Mouse (Mus musculus): ENCODE data around the gene Slc36a2.

Gene Slc36a2

GRCm38 (mm10) chr11:55155070-55155421, 29.8 kb downstream of the Slc36a2 start:
- TF ChIP-seq GATA4 (IDR thresholded peaks at IDR 0.05; ENCODE audit: insufficient replicate concordance, low read length): no peak

GRCm38 (mm10) chr11:55154398-55155069, 30.3 kb downstream of the Slc36a2 start:
- no peak for TF ChIP-seq GATA4 (IDR thresholded peaks at IDR 0.05; ENCODE audit: insufficient replicate concordance, low read length)

GRCm38 (mm10) chr11:55151608-55152007, 33.3 kb downstream of the Slc36a2 start, which contains the start of gene Slc36a3:
Slc36a3 (minus strand) TSS chr11:55151708.
- no peak for TF ChIP-seq GATA4 (IDR thresholded peaks at IDR 0.05; ENCODE audit: insufficient replicate concordance, low read length)

GRCm38 (mm10) chr11:55148461-55148860, 36.4 kb downstream of the Slc36a2 start:
- TF ChIP-seq GATA4 (IDR thresholded peaks at IDR 0.05; ENCODE audit: insufficient replicate concordance, low read length): no peak

GRCm38 (mm10) chr11:55147423-55147822, 37.5 kb downstream of the Slc36a2 start:
- no peak for TF ChIP-seq GATA4 (IDR thresholded peaks at IDR 0.05; ENCODE audit: insufficient replicate concordance, low read length)

- no peak for TF ChIP-seq GATA4 (IDR thresholded peaks at IDR 0.05; ENCODE audit: insufficient replicate concordance, low read length)
These were observed 38.0 kb downstream of the Slc36a2 start for GRCm38 (mm10) chr11:55146855-55147254.

- no peak for TF ChIP-seq GATA4 (IDR thresholded peaks at IDR 0.05; ENCODE audit: insufficient replicate concordance, low read length)
These were observed 40.9 kb downstream of the Slc36a2 start for GRCm38 (mm10) chr11:55144011-55144410.

- no peak for TF ChIP-seq GATA4 (IDR thresholded peaks at IDR 0.05; ENCODE audit: insufficient replicate concordance, low read length)
These were observed 43.4 kb downstream of the Slc36a2 start for GRCm38 (mm10) chr11:55141502-55141901.

GRCm38 (mm10) chr11:55137646-55138045, 47.2 kb downstream of the Slc36a2 start:
- TF ChIP-seq GATA4 (IDR thresholded peaks at IDR 0.05; ENCODE audit: insufficient replicate concordance, low read length): no peak

- TF ChIP-seq GATA4 (IDR thresholded peaks at IDR 0.05; ENCODE audit: insufficient replicate concordance, low read length): no peak
These were observed 47.9 kb downstream of the Slc36a2 start for GRCm38 (mm10) chr11:55136770-55137547.

GRCm38 (mm10) chr11:55134871-55135270, 50.0 kb downstream of the Slc36a2 start:
- no peak for TF ChIP-seq GATA4 (IDR thresholded peaks at IDR 0.05; ENCODE audit: insufficient replicate concordance, low read length)

GRCm38 (mm10) chr11:55134407-55134806, 50.5 kb downstream of the Slc36a2 start:
- TF ChIP-seq GATA4 (IDR thresholded peaks at IDR 0.05; ENCODE audit: insufficient replicate concordance, low read length): no peak

GRCm38 (mm10) chr11:55133204-55133603, 51.7 kb downstream of the Slc36a2 start:
- no peak for TF ChIP-seq GATA4 (IDR thresholded peaks at IDR 0.05; ENCODE audit: insufficient replicate concordance, low read length)

GRCm38 (mm10) chr11:55131946-55132345, 52.9 kb downstream of the Slc36a2 start:
- no peak for TF ChIP-seq GATA4 (IDR thresholded peaks at IDR 0.05; ENCODE audit: insufficient replicate concordance, low read length)

GRCm38 (mm10) chr11:55131077-55131742, 53.7 kb downstream of the Slc36a2 start:
- no peak for TF ChIP-seq GATA4 (IDR thresholded peaks at IDR 0.05; ENCODE audit: insufficient replicate concordance, low read length)

- no peak for TF ChIP-seq GATA4 (IDR thresholded peaks at IDR 0.05; ENCODE audit: insufficient replicate concordance, low read length)
These were observed 56.5 kb downstream of the Slc36a2 start for GRCm38 (mm10) chr11:55128411-55128810.

Measured in liver, adult (tissue).